Mouse (Mus musculus) heart, adult 2 months (tissue): ENCODE results near the gene Gm10134. TPM values are rescaled to one million over a fixed set of nuclear protein-coding genes. Genes with fewer than 3 reads are reported as not detected.

Source experiments
- DNase-seq, 2 experiments: peaks; one replicate each; pipeline ENCODE4 v3.0.0; 2021
- H3K27ac ChIP-seq: fragments of 200-600 bp; 2 replicates; pipeline ENCODE4 v1.8.1; 2022
- H3K27me3 ChIP-seq: fragments of 200-500 bp; 2 replicates; pipeline ENCODE4 v1.6.1; 2012; ENCODE audit warnings: mild to moderate bottlenecking, low read length, inconsistent platforms, mixed read lengths; ENCODE audit not compliant: control insufficient read depth, insufficient read depth
- H3K36me3 ChIP-seq: fragments of 200-500 bp; 2 replicates; pipeline ENCODE4 v1.6.1; 2012; ENCODE audit warnings: low read length, inconsistent platforms; ENCODE audit not compliant: control insufficient read depth, insufficient read depth
- H3K4me1 ChIP-seq: fragments of 200-500 bp; 2 replicates; pipeline ENCODE4 v1.6.1; 2011; ENCODE audit warnings: low read length; ENCODE audit not compliant: control insufficient read depth, insufficient read depth
- H3K4me3 ChIP-seq: fragments of 200-600 bp; 2 replicates; pipeline ENCODE4 v1.8.1; 2022
- H3K79me2 ChIP-seq: fragments of 200-500 bp; replicated peaks from 2 replicates; pipeline ENCODE4 v1.6.1; 2012; ENCODE audit warnings: mild to moderate bottlenecking, inconsistent platforms, low read length, moderate library complexity, mixed read lengths; ENCODE audit not compliant: control insufficient read depth, insufficient read depth
- H3K9ac ChIP-seq: fragments of 200-500 bp; 2 replicates; pipeline ENCODE4 v1.6.1; 2012; ENCODE audit warnings: low read depth, mild to moderate bottlenecking, control low read depth, inconsistent platforms, low read length, mixed read lengths
- CTCF ChIP-seq: fragments of 200-600 bp; IDR thresholded peaks from 2 replicates; pipeline ENCODE4 v1.8.1; 2022; ENCODE audit warnings: antibody characterized with exemption, mild to moderate bottlenecking, moderate library complexity
- EP300 ChIP-seq: fragments of 200-500 bp; IDR thresholded peaks from 2 replicates; pipeline ENCODE4 v1.6.1; 2011; ENCODE audit warnings: low read depth, low read length, control low read depth; ENCODE audit not compliant: insufficient read depth
- POLR2A ChIP-seq: fragments of 200-500 bp; IDR thresholded peaks from 2 replicates; pipeline ENCODE4 v1.6.1; 2011; ENCODE audit warnings: mild to moderate bottlenecking, low read depth, low read length, control low read depth; ENCODE audit not compliant: insufficient read depth
- WGBS: fragments of 180-500 bp; shearing (Covaris S2); methylation state at CpG from one replicate; pipeline ENCODE4 v1.1.7; 2018; 5-methylcytosine and 5-hydroxymethylcytosine counted together
- intact Hi-C: fragments of 180-260 bp; cut with DNase I; formaldehyde crosslinking; loops from one replicate; pipeline ENCODE4 v1.15.1; 2025
- polyA plus RNA-seq: library from polyadenylated mRNA; depleted of rRNA; stranded (reverse); fragments of >200 nt; gene quantifications from 2 replicates; pipeline ENCODE4 v1.2.3, GENCODE M21; 2012
- total RNA-seq, 2 experiments: library from RNA; stranded (reverse); gene quantifications; 2 replicates each; pipeline ENCODE4 v1.2.3; 2021

Gm10134 gene
- total and polyA plus RNA-seq, 3 experiments = 0.47 to 1.7 (median 1.0) TPM

DNA sequence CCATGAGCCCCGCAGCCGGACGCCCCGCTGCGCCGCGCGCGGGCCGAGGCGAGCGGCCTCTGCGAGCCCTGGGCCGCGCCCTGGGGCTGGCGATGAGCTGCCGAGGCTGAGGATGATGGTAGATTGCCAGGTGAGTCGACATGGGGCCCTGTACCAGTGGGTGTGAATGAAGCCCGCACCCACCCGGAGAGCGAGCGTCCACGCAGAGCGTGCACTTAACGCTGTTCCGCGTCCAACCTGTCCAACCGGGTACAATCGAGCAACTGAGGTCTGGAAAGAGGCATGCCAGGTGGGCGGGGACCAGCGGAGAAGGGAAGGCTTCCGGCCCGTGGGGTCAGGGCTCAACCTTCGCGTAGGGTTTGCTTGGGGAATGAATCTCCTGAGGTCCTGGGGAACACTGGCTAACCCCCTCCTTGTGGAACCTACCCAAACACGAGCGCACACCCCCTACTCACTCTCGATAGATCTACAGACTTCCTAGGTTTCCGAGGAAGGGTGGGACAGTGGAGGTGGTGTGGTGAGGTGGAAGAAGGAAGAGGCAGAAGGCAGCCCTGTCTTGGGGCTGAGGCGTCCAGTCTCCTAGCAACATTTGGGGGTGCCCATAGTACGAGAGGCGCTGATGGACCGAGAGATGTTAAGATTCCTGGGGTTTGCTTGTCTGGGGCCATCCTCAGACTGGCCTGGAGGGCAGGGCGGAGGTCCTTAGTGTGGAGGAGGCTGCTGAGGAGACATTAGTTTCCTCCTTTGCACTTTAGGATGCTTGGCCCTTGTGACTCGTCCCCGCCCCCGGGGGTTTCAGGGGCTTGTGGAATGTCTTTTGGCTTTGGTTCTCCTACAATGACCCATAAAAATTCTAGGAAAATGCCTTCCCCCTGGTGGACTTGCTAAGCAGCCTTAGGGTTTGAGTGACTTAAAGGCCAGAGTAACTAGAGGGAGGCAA lies 7.8 kb downstream of the Gm10134 start:
- 8% methylated on average over 47 of the region's 47 CpGs for WGBS
- Histone ChIP-seq H3K36me3 (no peaks in the 10 kb centered on the region), H3K79me2 (no peaks in the 10 kb centered on the region), H3K4me3 (peak overlapping the region; percentile 58), H3K27me3 (no peaks in the 10 kb centered on the region), H3K9ac (peak overlapping the region; percentile 56), H3K4me1 (peaks cover 11% of the 10 kb centered on the region), H3K27ac (no peak overlapping the region)
- intact Hi-C loops = loop anchor here (1.0 to 5.0 kb wide), 3 partner anchors 35 to 129 kb away; partner anchors contain the start of gene Tsc1
- peak; percentile 7 to 47 for DNase-seq
- TF ChIP-seq EP300 (no peak), CTCF (no peak), POLR2A (no peak)

GRCm38 (mm10) chr2:28514489-28514888 lies 8.6 kb downstream of the Gm10134 start:
- H3K9ac ChIP-seq = no peak overlapping the region
- no peak overlapping the region for H3K4me3 ChIP-seq
- H3K36me3 ChIP-seq = no peaks in the 10 kb centered on the region
- no peaks in the 10 kb centered on the region for H3K79me2 ChIP-seq
- intact Hi-C loops = loop anchor here (1.0 to 5.0 kb wide), 3 partner anchors 34 to 128 kb away; partner anchors contain the start of gene Tsc1
- peak; percentile 75 to 88 for DNase-seq
- TF ChIP-seq CTCF (peak; percentile 90), EP300 (peak; percentile 91), POLR2A (no peak)
- H3K27me3 ChIP-seq = no peaks in the 10 kb centered on the region
- WGBS = 13% methylated on average over 5 of the region's 5 CpGs
- H3K27ac ChIP-seq = no peak overlapping the region
- peaks cover 11% of the 10 kb centered on the region for H3K4me1 ChIP-seq

DNA sequence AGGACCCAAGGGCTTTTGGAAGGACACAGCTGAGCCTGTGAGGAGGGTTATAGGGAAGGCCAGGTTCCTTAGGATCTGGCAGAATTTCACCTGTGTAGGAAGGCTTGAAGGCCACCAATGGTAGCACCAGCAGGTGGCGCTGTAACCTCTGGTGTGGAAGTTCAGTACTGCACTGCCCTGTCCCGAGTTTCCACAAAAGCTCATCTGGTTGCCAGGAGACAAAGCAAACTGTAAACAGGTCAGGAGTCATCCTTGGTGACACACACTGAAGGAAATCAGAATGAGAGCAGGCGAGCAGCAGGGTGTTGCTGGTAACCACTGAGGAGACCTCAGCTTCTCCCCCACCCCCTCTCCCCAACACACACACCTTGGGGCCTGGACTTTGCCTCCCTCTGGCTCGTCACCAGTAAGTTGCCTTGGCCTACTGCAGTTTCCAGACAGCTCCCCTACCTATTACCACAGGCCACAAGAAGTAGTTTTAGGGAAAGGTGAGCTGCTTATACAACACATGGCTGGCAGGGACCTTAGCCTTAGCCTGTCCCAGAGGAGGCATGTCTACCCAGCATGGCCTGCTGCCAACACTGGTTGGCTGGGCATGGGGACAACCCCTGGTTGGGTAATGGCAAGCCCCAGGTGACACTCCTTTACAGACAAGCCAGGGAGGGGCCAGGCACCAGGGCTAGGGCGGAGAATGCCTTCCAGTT lies 11.5 kb downstream of the Gm10134 start:
- TF ChIP-seq CTCF (peak; percentile 91), POLR2A (no peak), EP300 (peak; percentile 92)
- peak; percentile 82 to 86 for DNase-seq
- 38% methylated on average over 5 of the region's 5 CpGs for WGBS
- intact Hi-C loops = loop anchor here (1.0 kb wide), 1 partner anchor 30 kb away; no protein-coding TSS in a partner anchor
- Histone ChIP-seq H3K36me3 (no peaks in the 10 kb centered on the region), H3K9ac (no peak overlapping the region), H3K4me3 (no peak overlapping the region), H3K4me1 (peaks cover 14% of the 10 kb centered on the region), H3K27ac (no peak overlapping the region), H3K79me2 (no peaks in the 10 kb centered on the region), H3K27me3 (no peaks in the 10 kb centered on the region)

GRCm38 (mm10) chr2:28518231-28518630 lies 12.3 kb downstream of the Gm10134 start:
- Histone ChIP-seq H3K9ac (no peak overlapping the region), H3K79me2 (no peaks in the 10 kb centered on the region), H3K4me3 (no peak overlapping the region), H3K4me1 (peaks cover 14% of the 10 kb centered on the region), H3K27ac (no peak overlapping the region), H3K36me3 (no peaks in the 10 kb centered on the region), H3K27me3 (no peaks in the 10 kb centered on the region)
- intact Hi-C loops = no loop called here
- TF ChIP-seq EP300 (no peak), CTCF (no peak), POLR2A (no peak)
- DNase-seq = no peak
- 65% methylated on average over 2 of the region's 2 CpGs for WGBS

GRCm38 (mm10) chr2:28520581-28520980 lies 14.7 kb downstream of the Gm10134 start:
- TF ChIP-seq POLR2A (no peak), CTCF (no peak), EP300 (no peak)
- peaks cover 13% of the 10 kb centered on the region for H3K4me1 ChIP-seq
- no peak overlapping the region for H3K9ac ChIP-seq
- no peak overlapping the region for H3K4me3 ChIP-seq
- no peaks in the 10 kb centered on the region for H3K79me2 ChIP-seq
- no peak for DNase-seq
- intact Hi-C loops = no loop called here
- WGBS = 67% methylated on average over 5 of the region's 5 CpGs
- no peaks in the 10 kb centered on the region for H3K36me3 ChIP-seq
- H3K27ac ChIP-seq = no peak overlapping the region
- no peaks in the 10 kb centered on the region for H3K27me3 ChIP-seq
